Mouse (Mus musculus) liver, postnatal 0 days (tissue): Measurements from ENCODE around the gene Vps18.

ENCODE experiments used
- CTCF ChIP-seq: sonication (generic); IDR thresholded peaks from 2 replicates; pipeline ENCODE4 v1.5.1; 2016; ENCODE audit warnings: antibody characterized with exemption, low read depth
- EP300 ChIP-seq: IDR thresholded peaks from 2 replicates; pipeline ENCODE4 v1.6.1; 2016; ENCODE audit warnings: antibody characterized with exemption, low read depth, mild to moderate bottlenecking

DNA sequence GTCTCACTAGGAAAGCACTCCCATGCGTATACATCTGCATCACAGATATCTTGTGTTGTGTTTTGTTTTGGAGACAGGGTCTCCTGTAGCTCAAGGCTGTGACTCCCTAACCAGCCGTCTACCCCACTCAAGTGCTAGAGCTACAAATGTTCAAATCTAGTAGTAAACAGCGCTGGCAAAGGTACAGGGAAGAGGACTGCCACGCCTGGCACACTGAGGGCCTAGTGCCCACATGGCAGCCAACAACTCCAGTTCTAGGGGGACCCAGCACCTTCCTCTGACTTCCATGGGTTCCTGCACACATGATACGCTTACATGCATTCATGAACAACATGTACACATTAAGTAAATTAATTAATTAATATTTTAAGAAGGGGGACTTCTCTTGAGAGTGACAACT lies 3.7 kb downstream of the Vps18 start:
- TF ChIP-seq CTCF (no peak), EP300 (no peak)
